Mouse (Mus musculus): ENCODE measurements around the gene B3gnt9. TPM values are rescaled to one million over a fixed set of nuclear protein-coding genes. Genes with fewer than 3 reads are reported as not detected.
"Not testable (repeated sequence)": the region's sequence is repeated elsewhere in the genome, so short reads cannot be mapped to it uniquely, and the experiment has no call there.

Gene B3gnt9
- polyA plus RNA-seq, 1 experiment from 2014 or later = 26.0 TPM

- not testable (repeated sequence) for ATAC-seq (ENCODE audit: borderline replicate concordance, extremely low read depth, low FRiP score, low TSS enrichment)
Observed at GRCm38 (mm10) chr8:105291802-105292201, 36.8 kb upstream of the B3gnt9 start.

DNA sequence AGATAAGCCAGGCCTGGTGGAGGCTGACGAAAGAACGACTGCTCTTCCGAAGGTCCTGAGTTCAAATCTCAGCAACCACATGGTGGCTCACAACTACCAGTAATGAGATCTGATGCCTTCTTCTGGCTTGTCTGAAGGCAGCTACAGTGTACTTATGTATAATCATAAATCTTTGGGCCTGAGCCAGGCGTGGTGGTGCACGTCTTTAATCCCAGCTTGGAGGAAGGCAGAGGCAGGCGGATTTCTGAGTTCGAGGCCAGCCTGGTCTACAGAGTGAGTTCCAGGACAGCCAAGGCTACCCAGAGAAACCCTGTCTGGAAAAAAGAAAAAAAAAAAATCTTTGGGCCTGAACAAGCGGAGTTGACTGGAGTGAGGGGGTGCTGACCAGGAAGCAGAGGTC is 36.4 kb upstream of the B3gnt9 start:
- not testable (repeated sequence) for H3K4me3 ChIP-seq; H3K36me3 ChIP-seq; H3K9ac ChIP-seq; ATAC-seq (ENCODE audit: borderline replicate concordance, extremely low read depth, low FRiP score, low TSS enrichment); H3K9me3 ChIP-seq; H3K27ac ChIP-seq; H3K4me2 ChIP-seq
- peaks cover 12% of the 10 kb centered on the region for H3K27me3 ChIP-seq
- WGBS = 80% methylated on average over 8 of the region's 8 CpGs
- peaks cover 34% of the 10 kb centered on the region for H3K4me1 ChIP-seq

More at GRCm38 (mm10) chr8:105291802-105292201, 36.8 kb upstream of the B3gnt9 start:
- WGBS = 58% methylated on average over 3 of the region's 3 CpGs
- H3K9me3 ChIP-seq, H3K9ac ChIP-seq, H3K4me3 ChIP-seq, H3K36me3 ChIP-seq, H3K27ac ChIP-seq, H3K4me2 ChIP-seq: not testable (repeated sequence)
- peaks cover 39% of the 10 kb centered on the region for H3K4me1 ChIP-seq
- H3K27me3 ChIP-seq = peaks cover 12% of the 10 kb centered on the region

DNA sequence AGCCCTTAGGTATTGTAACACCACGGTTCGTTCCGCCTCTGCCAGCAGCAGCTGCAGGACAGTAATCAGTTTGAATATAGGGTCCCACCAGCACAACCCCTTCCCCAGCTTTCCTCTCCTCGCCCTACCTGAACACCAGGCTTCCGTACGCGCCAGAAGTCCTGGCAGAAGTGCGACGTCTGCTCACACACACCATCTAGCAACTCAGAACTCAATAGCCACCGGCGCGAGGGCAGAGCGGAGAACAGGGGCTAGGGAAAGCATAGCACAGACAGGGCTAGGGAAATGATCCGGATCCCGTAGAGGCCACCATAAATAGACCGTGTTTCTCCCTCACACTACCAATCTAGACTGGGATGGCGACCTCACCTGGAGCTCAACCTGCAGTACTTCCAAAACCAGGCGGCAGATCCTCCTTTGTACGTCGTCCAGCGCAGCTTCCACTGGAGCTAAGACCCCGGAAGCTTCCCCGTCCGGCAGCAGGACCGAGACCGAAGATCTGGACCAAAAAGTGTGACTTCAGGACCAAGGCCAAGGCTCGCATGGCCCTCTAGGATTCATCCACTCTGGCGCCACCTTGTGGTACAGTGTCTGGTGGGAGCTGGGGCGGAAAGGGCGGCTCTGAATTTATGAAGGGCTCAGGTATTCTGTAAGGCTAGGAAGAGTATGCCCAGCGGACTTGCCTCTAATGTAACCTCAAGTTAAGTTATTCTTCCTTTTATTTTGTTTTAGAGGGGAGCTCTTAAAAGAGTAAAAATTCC is 35.8 kb upstream of the B3gnt9 start:
- H3K4me1 ChIP-seq = peaks cover 32% of the 10 kb centered on the region
- ATAC-seq (ENCODE audit: borderline replicate concordance, extremely low read depth, low FRiP score, low TSS enrichment) = no peak
- no peaks in the 10 kb centered on the region for H3K36me3 ChIP-seq
- H3K9ac ChIP-seq = no peak overlapping the region
- H3K9me3 ChIP-seq = no peaks in the 10 kb centered on the region
- peak overlapping the region; percentile 88 for H3K4me2 ChIP-seq
- WGBS = 7% methylated on average over 31 of the region's 31 CpGs
- peak overlapping the region; percentile 56 for H3K4me3 ChIP-seq
- peaks cover 12% of the 10 kb centered on the region for H3K27me3 ChIP-seq
- H3K27ac ChIP-seq = no peak overlapping the region

- peak within 1 kb of the TSS; percentile 65 for H3K27ac ChIP-seq
- 3% methylated on average over 43 of the region's 43 CpGs for WGBS
- peak within 1 kb of the TSS; percentile 50 for H3K9ac ChIP-seq
- no peaks in the 10 kb centered on the region for H3K9me3 ChIP-seq
- peak within 1 kb of the TSS; percentile 88 for H3K4me2 ChIP-seq
- ATAC-seq (ENCODE audit: borderline replicate concordance, extremely low read depth, low FRiP score, low TSS enrichment) = peak; percentile 31
- peaks cover 12% of the 10 kb centered on the region for H3K27me3 ChIP-seq
- H3K4me1 ChIP-seq = peaks cover 34% of the 10 kb centered on the region
- H3K4me3 ChIP-seq = peak within 1 kb of the TSS; percentile 56
- no peaks in the 10 kb centered on the region for H3K36me3 ChIP-seq
Observed at GRCm38 (mm10) chr8:105289805-105290460, 35.0 kb upstream of the B3gnt9 start, which contains the start of gene 4931428F04Rik. Gene 4931428F04Rik, minus strand, starts transcription at chr8:105289864.

GRCm38 (mm10) chr8:105288958-105289732 is 34.2 kb upstream of the B3gnt9 start:
- H3K27ac ChIP-seq = peak overlapping the region; percentile 65
- peaks cover 34% of the 10 kb centered on the region for H3K4me1 ChIP-seq
- no peaks in the 10 kb centered on the region for H3K36me3 ChIP-seq
- H3K9ac ChIP-seq = peak overlapping the region; percentile 50
- no peaks in the 10 kb centered on the region for H3K9me3 ChIP-seq
- peak overlapping the region; percentile 56 for H3K4me3 ChIP-seq
- H3K27me3 ChIP-seq = peaks cover 12% of the 10 kb centered on the region
- WGBS = under 1% methylated on average over 53 of the region's 53 CpGs
- H3K4me2 ChIP-seq = peak overlapping the region; percentile 88
- ATAC-seq (ENCODE audit: borderline replicate concordance, extremely low read depth, low FRiP score, low TSS enrichment) = peak; percentile 91

DNA sequence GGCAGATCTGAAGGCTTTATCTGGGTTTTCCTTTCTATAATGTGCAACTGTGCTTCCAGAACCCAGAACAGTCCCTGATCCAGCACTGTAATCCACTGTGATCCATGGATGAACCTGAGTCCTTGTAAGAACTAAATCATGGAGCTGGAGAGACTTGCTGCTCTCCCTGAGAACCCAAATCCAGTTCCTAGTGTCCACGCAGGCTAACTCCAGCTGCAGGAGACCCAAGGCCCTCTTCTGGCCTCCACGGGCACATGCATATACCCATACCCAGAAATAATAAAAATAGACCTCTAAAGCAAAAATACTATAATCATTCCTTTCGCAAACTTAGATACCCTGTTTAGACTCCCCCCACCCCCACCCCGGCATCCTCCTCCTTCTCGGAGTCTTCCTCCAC is 33.3 kb upstream of the B3gnt9 start:
- no peak for ATAC-seq (ENCODE audit: borderline replicate concordance, extremely low read depth, low FRiP score, low TSS enrichment)
- Histone ChIP-seq H3K27me3 (peaks cover 12% of the 10 kb centered on the region), H3K4me3 (peak overlapping the region; percentile 56; the same call in 1 of the 2 replicates), H3K27ac (no peak overlapping the region), H3K4me1 (peaks cover 33% of the 10 kb centered on the region), H3K36me3 (no peaks in the 10 kb centered on the region), H3K9ac (no peak overlapping the region), H3K9me3 (no peaks in the 10 kb centered on the region), H3K4me2 (peak overlapping the region; percentile 88)
- WGBS = 86% methylated on average over 5 of the region's 5 CpGs

DNA sequence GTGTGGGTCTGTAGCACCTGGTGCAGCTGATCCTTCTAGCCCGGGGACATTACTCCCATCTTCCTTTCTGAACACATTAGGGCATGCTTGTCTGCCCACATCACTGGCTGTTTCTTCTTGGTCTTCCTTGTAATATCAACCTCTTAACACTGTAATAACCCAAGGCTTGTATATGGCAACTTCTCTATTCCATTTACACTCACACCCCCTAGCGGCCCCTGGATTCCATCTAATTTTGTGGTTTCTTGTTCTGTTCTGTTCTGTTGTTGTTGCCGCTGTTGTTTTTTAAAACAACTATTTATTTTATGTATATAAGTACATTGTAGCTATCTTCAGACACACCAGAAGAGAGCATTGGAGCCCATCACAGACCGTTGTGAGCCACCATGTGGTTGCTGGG is 32.0 kb upstream of the B3gnt9 start:
- no peak for ATAC-seq (ENCODE audit: borderline replicate concordance, extremely low read depth, low FRiP score, low TSS enrichment)
- Histone ChIP-seq H3K9ac (no peak overlapping the region), H3K4me3 (no peak overlapping the region), H3K4me2 (no peak overlapping the region), H3K9me3 (no peaks in the 10 kb centered on the region), H3K4me1 (peaks cover 43% of the 10 kb centered on the region), H3K27ac (no peak overlapping the region), H3K27me3 (peaks cover 12% of the 10 kb centered on the region), H3K36me3 (no peaks in the 10 kb centered on the region)
- whole genome bisulfite sequencing = 81% methylated on average over 4 of the region's 4 CpGs

GRCm38 (mm10) chr8:105285514-105285913 is 30.6 kb upstream of the B3gnt9 start:
- Histone ChIP-seq H3K9ac (no peak overlapping the region), H3K36me3 (0 out of 2 replicates have a peak, but pooled peaks cover 4% of the 10 kb centered on the region), H3K9me3 (no peaks in the 10 kb centered on the region), H3K27me3 (peaks cover 10% of the 10 kb centered on the region), H3K4me1 (peaks cover 44% of the 10 kb centered on the region), H3K4me2 (no peak overlapping the region), H3K27ac (no peak overlapping the region), H3K4me3 (no peak overlapping the region)
- ATAC-seq (ENCODE audit: borderline replicate concordance, extremely low read depth, low FRiP score, low TSS enrichment) = no peak
- 40% methylated on average over 12 of the region's 12 CpGs for WGBS

DNA sequence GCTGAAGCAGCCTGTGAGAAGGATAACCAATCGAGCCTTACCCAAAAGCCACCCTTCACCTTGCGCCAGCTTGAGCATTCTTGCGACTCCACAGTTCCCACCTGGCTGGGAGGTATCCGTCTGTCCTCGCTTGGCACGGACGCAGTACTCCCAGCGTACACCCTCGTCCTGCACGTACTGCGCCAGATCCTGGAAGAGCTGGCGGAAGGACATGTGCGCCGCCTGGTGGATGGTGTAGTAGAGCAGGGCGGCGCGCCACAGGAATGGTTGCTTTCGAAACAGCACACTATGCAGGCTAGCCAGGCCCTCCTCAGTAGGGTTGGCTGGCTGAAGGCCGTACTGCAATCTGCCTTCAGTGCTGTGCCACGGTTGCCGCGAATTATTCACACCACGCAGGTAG is 28.1 kb upstream of the B3gnt9 start:
- ATAC-seq (ENCODE audit: borderline replicate concordance, extremely low read depth, low FRiP score, low TSS enrichment) = peak; percentile 53
- 43% methylated on average over 23 of the region's 23 CpGs for WGBS

GRCm38 (mm10) chr8:105282239-105282638 is 27.3 kb upstream of the B3gnt9 start:
- H3K4me2 ChIP-seq = no peak overlapping the region
- WGBS = 67% methylated on average over 4 of the region's 4 CpGs
- H3K27ac ChIP-seq = no peak overlapping the region
- peaks cover 33% of the 10 kb centered on the region for H3K27me3 ChIP-seq
- no peak overlapping the region for H3K4me3 ChIP-seq
- ATAC-seq (ENCODE audit: borderline replicate concordance, extremely low read depth, low FRiP score, low TSS enrichment) = no peak
- peaks cover 29% of the 10 kb centered on the region for H3K4me1 ChIP-seq
- H3K36me3 ChIP-seq = 0 out of 2 replicates have a peak, but pooled peaks cover 4% of the 10 kb centered on the region
- no peaks in the 10 kb centered on the region for H3K9me3 ChIP-seq
- H3K9ac ChIP-seq = no peak overlapping the region

More for the DNA sequence above, 28.1 kb upstream of the B3gnt9 start:
- H3K4me3 ChIP-seq = no peak overlapping the region
- H3K9ac ChIP-seq = no peak overlapping the region
- 0 out of 2 replicates have a peak, but pooled peaks cover 4% of the 10 kb centered on the region for H3K36me3 ChIP-seq
- H3K4me1 ChIP-seq = peaks cover 32% of the 10 kb centered on the region
- no peak overlapping the region for H3K27ac ChIP-seq
- no peaks in the 10 kb centered on the region for H3K9me3 ChIP-seq
- H3K27me3 ChIP-seq = peaks cover 25% of the 10 kb centered on the region
- H3K4me2 ChIP-seq = no peak overlapping the region

DNA sequence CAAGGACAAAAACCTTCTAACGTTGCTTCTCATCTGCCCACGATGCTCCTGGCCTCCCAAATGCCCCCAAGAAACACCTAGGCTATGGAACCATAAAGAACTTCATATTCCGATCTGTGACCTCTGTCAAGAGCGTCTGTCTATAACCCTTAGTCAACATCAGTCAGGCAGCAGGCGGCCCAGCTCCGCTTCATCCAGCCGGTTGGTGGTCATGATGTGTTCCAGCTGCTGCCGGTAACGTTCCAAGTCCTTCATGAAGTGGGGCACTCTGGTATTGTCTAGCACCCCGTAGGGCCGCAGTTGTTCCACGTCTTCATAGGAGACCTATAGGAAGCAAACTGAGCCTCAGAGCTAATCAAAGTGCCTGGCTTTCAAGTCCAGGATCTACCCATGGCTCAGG is 26.9 kb upstream of the B3gnt9 start:
- ATAC-seq (ENCODE audit: borderline replicate concordance, extremely low read depth, low FRiP score, low TSS enrichment) = no peak
- WGBS = 55% methylated on average over 12 of the region's 12 CpGs
- Histone ChIP-seq H3K4me3 (no peak overlapping the region), H3K4me1 (peaks cover 29% of the 10 kb centered on the region), H3K27ac (peak overlapping the region; percentile 10; the same call in 1 of the 2 replicates), H3K27me3 (peaks cover 38% of the 10 kb centered on the region), H3K36me3 (0 out of 2 replicates have a peak, but pooled peaks cover 4% of the 10 kb centered on the region), H3K4me2 (no peak overlapping the region), H3K9me3 (no peaks in the 10 kb centered on the region), H3K9ac (no peak overlapping the region)
